Mouse (Mus musculus) hindbrain, embryonic 12.5 days (tissue): ENCODE results near the gene Gm8220. TPM values are rescaled to one million over a fixed set of nuclear protein-coding genes. Genes with fewer than 3 reads are reported as not detected.
"Not testable (repeated sequence)": the region's sequence is repeated elsewhere in the genome, so short reads cannot be mapped to it uniquely, and the experiment has no call there.

Experiments used
- ATAC-seq: fragments of 200-750 bp; cut with Nextera tagmentation; 2 replicates; pipeline ENCODE4 v1.8.0; 2017; ENCODE audit warnings: moderate TSS enrichment; ENCODE audit not compliant: low FRiP score
- H3K27ac ChIP-seq: fragments of 300-500 bp; sonication (generic); 2 replicates; pipeline ENCODE4 v1.5.1; 2016; ENCODE audit warnings: mild to moderate bottlenecking
- H3K27me3 ChIP-seq: fragments of 300-500 bp; sonication (generic); 2 replicates; pipeline ENCODE4 v1.6.1; 2016; ENCODE audit warnings: mild to moderate bottlenecking
- H3K36me3 ChIP-seq: fragments of 300-500 bp; sonication (generic); 2 replicates; pipeline ENCODE4 v1.6.1; 2016; ENCODE audit warnings: mild to moderate bottlenecking
- H3K4me1 ChIP-seq: fragments of 300-500 bp; sonication (generic); 2 replicates; pipeline ENCODE4 v1.6.1; 2016
- H3K4me2 ChIP-seq: fragments of 300-500 bp; sonication (generic); replicated peaks from 2 replicates; pipeline ENCODE4 v1.6.1; 2016; ENCODE audit warnings: mild to moderate bottlenecking
- H3K4me3 ChIP-seq: fragments of 300-500 bp; sonication (generic); 2 replicates; pipeline ENCODE4 v1.5.1; 2016; ENCODE audit warnings: mild to moderate bottlenecking
- H3K9ac ChIP-seq: fragments of 300-500 bp; sonication (generic); 2 replicates; pipeline ENCODE4 v1.6.1; 2016; ENCODE audit warnings: mild to moderate bottlenecking, moderate library complexity
- H3K9me3 ChIP-seq: fragments of 300-500 bp; sonication (generic); replicated peaks from 2 replicates; pipeline ENCODE4 v1.6.1; 2016; ENCODE audit warnings: mild to moderate bottlenecking
- WGBS: fragments of 180-500 bp; shearing (Covaris S2); methylation state at CpG from one replicate; pipeline ENCODE4 v1.1.7; 2016; 5-methylcytosine and 5-hydroxymethylcytosine counted together
- polyA plus RNA-seq: library from polyadenylated mRNA; unstranded; fragments of >200 nt; fragmentation: Nextera tagmentation; extraction: Ambion mirVana; gene quantifications from 2 replicates; pipeline ENCODE4 v1.2.1, GENCODE M21; 2016

Gm8220 gene
- polyA plus RNA-seq, result not detected in 2 replicates

- ATAC-seq, result not testable (repeated sequence)
Observed at GRCm38 (mm10) chr14:44285280-44285679, at the start of gene Gm8220. Gene Gm8220, plus strand, starts transcription at chr14:44285580.

GRCm38 (mm10) chr14:44248039-44248438 lies 37.3 kb upstream of the Gm8220 start:
- 92% methylated on average over 16 of the region's 16 CpGs for WGBS
- 0 out of 2 replicates have a peak, but pooled peaks cover 7% of the 10 kb centered on the region for H3K9me3 ChIP-seq
- H3K4me2 ChIP-seq, result no peak overlapping the region
- H3K9ac ChIP-seq, result no peak overlapping the region
- no peak overlapping the region for H3K27ac ChIP-seq
- H3K4me3 ChIP-seq, result no peak overlapping the region
- H3K4me1 ChIP-seq, result no peaks in the 10 kb centered on the region
- no peak for ATAC-seq
- no peaks in the 10 kb centered on the region for H3K27me3 ChIP-seq
- no peaks in the 10 kb centered on the region for H3K36me3 ChIP-seq

More at GRCm38 (mm10) chr14:44285280-44285679, at the start of gene Gm8220:
- H3K9ac ChIP-seq, H3K36me3 ChIP-seq, H3K9me3 ChIP-seq, H3K4me1 ChIP-seq, H3K27me3 ChIP-seq, H3K4me2 ChIP-seq, H3K4me3 ChIP-seq, H3K27ac ChIP-seq: not testable (repeated sequence)
- 87% methylated on average over 2 of the region's 2 CpGs for WGBS

- not testable (repeated sequence) for H3K4me2 ChIP-seq, H3K9me3 ChIP-seq, H3K27me3 ChIP-seq, ATAC-seq, H3K4me1 ChIP-seq, H3K4me3 ChIP-seq, H3K9ac ChIP-seq, H3K36me3 ChIP-seq, H3K27ac ChIP-seq
- 83% methylated on average over 4 of the region's 4 CpGs for WGBS
Observed at GRCm38 (mm10) chr14:44312049-44312448, 26.7 kb downstream of the Gm8220 start.

GRCm38 (mm10) chr14:44338484-44338883 lies 53.1 kb downstream of the Gm8220 start, which contains the start of gene Gm5930:
Gene Gm5930, minus strand, starts transcription at chr14:44338584.
- H3K36me3 ChIP-seq, H3K9me3 ChIP-seq, H3K9ac ChIP-seq, H3K27ac ChIP-seq, ATAC-seq, H3K27me3 ChIP-seq, H3K4me1 ChIP-seq, H3K4me3 ChIP-seq, H3K4me2 ChIP-seq: not testable (repeated sequence)
- WGBS, result no CpG with 5 or more reads among the region's 2 CpGs

Other genes with a start within 250 kb of the Gm8220 start
- gene Ear2, start 182.9 kb upstream of the Gm8220 start, polyA plus RNA-seq, result not detected in 2 replicates
- gene Gm3327, start 161.7 kb upstream of the Gm8220 start, polyA plus RNA-seq, result not detected in 2 replicates
- gene Gm8212, start 87.9 kb upstream of the Gm8220 start, polyA plus RNA-seq, result not detected in 2 replicates
- not detected in 2 replicates for gene 4930503E14Rik, start 72.3 kb upstream of the Gm8220 start, polyA plus RNA-seq
- gene Gm5930, start 53.0 kb downstream of the Gm8220 start, polyA plus RNA-seq, result not detected in 2 replicates
- not detected in 2 replicates for gene Gm8229, start 79.8 kb downstream of the Gm8220 start, polyA plus RNA-seq
- not detected in 2 replicates for gene Gm3371, start 125.1 kb downstream of the Gm8220 start, polyA plus RNA-seq
- not detected in 2 replicates for gene Gm8232, start 148.1 kb downstream of the Gm8220 start, polyA plus RNA-seq
- gene BC061237, start 206.9 kb downstream of the Gm8220 start, polyA plus RNA-seq, result 0.26 and 0.34 TPM in 2 replicates
- gene Gm17093, start 232.7 kb downstream of the Gm8220 start, polyA plus RNA-seq, result not detected in 2 replicates